Mouse (Mus musculus) embryo, embryonic 11 days (tissue): Measurements from ENCODE around the gene Psd.

Source experiments
- DNase-seq: peaks from one replicate; pipeline ENCODE4 v3.0.0-alpha.2; 2015

Gene Psd

DNA sequence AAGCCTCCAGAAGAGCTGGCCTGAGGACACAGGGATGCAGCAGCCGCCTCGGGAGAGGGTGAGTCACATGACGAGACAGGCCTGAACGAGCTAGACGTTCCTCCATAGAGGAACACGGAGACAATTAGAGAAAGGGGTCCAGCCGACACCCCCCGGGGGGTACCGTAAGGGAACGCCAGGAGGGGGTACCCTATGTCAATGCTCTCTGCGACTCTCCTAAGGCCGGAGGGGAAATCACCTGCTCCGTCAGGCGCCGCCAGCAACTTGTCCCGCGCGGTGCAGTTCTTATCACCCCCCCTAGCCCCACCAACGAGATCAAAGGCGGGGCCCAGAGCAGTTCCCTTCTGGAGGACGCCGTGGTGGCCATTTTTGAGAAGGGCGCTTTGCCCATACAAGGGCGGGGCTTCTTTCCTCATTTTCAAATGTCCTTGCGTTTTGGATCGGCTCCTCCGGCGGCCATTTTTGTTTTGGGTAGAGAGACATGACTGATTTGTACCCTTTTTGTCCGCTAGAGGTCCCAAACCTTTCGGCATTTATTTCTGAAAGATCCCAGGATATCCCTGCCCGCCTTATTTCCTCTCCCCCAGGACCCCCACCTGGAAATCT is 11.5 kb upstream of the Psd start, which contains the start of gene Cuedc2:
Gene Cuedc2 (minus strand): TSS at position 372 of the 606 bp plus-strand sequence.
- peak; percentile 96 for DNase-seq

DNA sequence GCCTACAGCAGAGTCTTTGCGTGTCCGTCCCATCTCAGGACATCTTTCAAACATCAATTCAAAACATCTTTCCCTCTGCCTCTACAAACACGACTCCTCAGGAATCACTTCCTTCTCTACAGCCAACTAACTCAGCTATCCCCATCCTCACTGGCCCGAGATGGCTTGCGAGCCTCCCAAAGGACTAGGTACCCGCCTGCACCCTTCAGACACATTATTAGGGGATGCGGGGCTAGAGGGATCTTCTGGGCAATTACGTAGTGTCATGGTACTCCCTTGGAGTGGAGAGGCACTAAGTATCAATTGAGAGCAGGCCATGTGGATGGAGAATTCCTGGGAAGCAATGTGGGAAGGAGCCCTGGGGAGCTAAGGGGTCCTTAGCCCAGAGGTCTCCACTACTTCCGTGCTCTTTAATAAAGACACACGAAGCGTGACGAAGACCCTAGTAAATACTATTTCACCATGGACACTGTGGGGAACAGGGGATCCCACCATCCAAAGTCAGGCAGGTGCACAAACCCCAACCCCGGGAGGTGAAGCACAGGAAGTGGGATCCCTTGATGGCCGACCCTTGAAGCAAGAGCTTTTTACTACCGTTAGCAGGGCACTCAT is 10.9 kb upstream of the Psd start:
- DNase-seq: no peak

DNA sequence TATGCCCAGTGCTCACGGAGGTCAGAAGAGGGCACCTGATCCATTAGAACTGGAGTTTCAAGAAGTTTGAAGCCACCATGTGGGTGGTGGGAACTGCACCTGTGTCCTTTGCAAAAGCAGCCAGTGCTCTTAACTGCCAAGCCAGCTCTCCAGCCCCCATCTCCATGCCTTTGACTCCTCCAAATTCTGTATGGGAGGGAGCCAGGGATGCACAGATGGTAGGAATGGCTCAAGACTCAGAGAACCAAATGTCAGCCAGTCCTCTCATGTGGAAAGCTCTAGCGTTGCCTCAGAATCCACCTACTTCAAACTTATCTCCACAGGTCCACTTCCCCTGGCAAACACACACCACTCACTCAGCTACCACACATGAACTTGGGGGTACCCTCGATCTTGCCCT is 7.0 kb upstream of the Psd start:
- DNase-seq: no peak

DNA sequence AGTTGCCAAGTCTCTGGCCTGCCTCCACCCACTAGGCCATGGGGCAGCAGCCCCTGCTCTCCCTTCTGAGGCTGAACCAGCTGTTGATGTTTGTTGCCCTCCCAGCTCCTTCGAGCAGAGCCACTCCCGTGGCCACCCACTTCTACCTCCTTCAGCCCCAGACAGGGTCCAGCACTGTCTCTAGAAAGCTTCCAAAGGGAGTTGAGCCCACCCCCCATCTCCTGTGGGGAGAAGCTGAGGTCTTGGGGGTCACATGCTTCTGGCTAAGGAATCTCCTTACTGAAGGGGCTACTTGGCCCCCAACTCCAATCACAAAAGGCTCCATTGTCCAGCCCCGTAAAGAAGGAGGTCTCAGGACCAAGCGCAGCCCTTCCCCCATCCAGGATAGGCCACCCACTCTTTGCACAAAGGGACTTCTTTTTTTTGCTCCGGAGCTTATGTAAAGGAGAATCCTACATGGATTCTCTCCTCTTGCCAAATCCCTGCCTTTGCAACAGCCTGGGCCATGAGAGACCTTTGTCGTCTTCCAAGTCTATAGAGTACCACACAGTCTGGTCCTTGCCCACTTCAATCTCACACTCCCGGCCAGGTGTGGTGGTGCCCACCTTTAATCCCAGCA is 5.9 kb upstream of the Psd start:
- peak; percentile 19 for DNase-seq

DNA sequence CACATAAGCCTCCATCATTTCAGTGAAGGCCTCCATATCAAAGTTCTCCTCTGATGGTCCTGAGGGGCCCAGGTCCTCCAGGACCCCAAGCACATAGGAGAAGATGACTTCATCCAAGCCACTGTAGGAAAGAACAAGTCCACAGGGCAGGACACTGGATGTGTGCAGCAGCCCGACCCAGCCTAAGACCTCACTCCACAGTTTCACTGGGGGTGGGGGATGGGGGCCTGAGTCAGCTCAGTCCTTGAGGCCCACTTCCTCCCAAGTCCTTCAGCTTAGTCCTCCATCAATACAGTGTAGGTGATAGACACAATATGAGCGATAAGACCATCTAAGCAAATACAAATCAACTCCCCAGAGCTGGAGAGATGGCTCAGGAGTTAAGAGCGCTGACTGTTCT is 5.0 kb upstream of the Psd start:
- DNase-seq: no peak

DNA sequence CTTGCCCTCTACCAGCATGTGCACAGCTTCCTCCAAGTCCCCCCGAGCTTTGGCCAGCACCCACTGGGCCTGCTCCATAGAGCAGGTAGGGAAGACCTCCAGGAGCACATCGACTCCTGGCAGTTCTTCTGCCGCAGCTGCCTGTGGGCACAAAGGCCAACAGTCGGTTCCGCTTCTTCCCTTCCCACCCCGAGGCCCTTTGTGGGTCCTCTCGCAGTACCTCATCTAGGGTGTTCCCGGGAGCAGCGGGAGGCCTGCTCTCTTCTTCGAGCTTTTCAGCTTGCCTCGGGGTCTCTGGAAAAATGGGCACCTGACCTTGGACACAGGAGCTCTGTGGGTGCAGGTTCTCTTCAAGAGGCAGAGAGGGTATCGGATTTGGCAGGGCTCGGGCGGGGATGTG is 4.4 kb upstream of the Psd start:
- no peak for DNase-seq

DNA sequence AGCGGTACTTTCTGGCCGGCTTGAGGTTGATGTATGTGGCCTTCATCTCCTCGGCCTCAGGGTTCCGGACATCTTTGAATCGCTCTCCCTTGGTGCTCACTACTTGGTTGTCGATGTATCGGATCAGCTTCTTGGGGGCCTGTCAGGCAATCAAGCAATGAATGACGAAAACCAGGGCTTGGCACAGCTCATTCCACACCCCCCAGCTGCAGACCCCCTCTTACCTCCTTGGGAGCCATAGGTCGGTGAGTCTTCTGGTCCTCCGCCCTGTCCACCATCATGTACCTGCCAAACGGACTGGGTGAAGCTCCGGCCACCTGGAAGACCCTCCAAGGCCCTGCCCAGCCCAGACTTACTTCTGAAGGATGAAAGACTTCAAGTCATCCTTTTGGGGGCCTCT is 3.7 kb upstream of the Psd start:
- DNase-seq: no peak

DNA sequence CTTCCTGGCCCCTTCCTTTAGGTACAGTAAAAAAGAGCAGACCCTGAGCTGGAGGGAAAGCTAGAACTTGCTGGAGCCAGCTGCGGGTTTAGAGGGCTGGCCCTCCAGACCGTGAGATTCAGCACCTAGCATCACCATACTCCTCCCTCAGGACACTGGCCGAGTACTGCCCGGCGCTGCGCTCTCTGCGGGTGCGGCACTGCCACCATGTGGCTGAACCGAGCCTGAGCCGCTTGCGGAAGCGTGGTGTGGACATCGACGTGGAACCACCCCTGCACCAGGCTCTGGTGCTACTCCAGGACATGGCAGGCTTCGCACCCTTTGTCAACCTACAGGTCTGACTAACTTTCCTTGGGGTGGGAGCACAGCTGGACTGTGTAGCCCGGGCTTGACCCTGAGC is 3.0 kb upstream of the Psd start:
- DNase-seq: peak; percentile 88

DNA sequence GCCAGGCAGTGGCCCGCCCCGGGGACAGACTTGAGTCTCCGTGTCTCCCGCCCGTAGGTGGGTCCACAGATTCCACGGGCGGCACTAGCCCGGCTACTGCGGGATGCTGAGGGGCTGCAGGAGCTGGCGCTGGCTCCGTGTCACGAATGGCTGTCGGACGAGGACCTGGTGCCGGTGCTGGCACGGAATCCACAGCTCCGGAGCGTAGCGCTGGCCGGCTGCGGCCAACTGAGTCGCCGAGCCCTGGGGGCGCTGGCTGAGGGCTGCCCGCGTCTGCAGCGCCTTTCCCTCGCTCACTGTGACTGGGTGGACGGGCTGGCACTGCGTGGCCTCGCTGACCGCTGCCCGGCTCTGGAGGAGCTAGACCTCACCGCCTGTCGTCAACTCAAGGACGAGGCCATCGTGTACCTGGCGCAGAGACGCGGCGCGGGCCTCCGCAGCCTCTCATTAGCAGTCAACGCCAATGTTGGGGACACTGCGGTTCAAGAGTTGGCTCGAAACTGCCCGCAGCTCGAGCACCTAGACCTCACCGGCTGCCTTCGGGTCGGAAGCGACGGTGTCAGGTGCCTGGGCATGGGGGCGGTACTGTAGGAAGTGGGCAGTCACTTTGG is 2.2 kb upstream of the Psd start:
- DNase-seq: no peak

DNA sequence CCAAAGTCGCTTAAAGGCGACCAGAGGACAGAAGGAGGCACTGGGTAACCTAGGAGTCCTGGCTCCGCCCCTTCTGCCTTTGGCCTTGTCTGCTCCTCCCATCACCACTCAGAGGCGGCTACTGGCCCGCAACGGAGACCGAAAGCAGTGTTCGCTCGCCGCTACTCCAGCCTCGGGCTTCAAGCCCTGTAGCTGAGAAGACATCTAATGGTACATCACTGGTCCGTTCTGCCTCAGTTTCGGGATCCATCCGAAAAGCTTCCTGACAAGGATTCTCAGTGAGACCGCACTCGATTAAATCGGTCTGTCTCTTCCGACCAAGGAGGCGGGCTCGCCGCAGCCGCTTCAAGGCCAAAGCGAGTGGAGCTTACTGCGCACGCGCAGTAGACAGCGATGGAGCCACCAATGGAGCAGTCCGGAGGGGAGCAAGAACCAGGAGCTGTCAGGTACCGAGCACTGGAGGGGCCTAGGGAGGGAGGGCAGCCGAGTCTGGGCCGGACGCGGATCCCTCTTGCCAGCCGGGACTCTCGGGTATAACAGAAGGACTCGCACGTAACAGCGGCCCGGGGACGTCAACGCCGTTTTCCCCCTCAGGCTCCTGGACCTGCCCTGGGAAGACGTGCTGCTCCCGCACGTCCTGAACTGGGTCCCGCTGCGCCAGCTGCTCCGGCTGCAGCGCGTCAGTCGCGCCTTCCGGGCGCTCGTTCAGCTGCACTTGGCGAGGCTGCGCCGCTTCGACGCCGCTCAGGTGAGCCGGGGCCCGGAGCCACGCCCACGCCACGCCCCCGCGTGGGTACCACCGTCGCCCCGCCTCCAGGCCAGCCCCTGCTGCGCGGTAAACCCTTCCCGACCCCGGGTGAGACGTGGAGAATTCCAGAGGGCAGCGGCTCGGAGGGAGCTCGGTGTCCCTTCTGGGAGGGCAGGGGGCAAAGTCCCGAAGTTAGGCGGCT is 1.4 kb upstream of the Psd start, which contains the start of gene Fbxl15:
Gene Fbxl15 (plus strand): TSS at position 104 of the 950 bp plus-strand sequence.
- DNase-seq: peak; percentile 96

DNA sequence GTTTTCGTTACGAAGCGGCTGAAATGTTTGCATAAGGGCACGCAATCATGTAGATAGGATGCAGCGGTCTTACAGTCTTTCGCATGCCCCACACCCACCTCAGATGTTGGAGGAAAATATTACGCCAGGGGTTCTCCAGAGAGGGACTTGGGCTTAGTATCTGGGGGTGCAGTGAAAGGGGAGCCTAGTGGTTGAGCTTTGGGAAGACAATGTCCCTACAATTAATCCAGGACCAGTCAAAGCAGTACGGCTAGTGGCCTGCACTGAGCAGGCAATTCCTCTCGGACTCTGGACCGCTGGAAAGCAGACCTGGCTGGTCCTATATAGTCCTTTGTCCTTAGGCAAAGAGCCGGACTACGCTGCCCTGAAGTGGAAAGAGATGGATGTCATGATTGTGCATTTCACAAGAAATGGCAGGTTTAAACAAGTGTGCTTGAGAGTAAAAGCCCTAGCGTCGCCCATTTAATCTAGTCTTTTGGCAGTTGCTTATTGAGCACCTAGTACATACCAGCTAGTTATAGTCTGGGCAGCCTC is 642 bp upstream of the Psd start:
- no peak for DNase-seq

DNA sequence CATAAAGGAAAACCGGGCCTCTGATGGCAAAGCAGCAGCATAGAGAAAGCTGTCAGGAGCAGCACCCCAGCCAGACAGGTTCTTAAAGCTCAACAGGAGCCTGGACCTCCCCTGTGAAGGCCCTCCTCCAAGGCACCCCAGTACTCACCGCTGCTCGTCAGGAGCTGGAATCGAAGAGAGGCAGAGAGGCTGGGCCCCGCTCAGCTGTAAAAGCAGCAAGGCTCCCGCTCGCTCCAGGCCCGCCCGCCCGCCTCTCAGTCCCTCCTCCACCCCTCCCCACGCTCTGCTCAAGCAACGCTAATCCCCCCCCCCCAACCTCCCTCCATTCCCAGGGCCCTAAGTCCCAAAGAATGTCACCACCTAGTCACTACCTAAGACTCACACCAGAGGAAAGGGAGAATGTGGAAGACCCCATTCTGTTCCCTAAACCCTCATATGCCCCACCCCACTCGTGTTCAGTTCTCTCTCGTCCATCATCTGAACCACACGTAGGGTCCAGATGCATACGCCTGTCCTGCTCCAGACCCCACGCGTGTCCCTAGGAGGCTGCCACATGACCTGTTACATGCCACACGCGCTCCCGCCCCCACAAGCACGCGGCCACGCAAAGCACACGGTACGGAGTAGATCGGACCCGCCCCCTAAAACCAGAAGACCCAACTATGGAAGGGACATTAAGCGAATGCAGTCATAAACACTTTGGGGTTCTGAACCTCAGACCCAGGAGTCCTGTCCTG is 769 bp downstream of the Psd start:
- no peak for DNase-seq

DNA sequence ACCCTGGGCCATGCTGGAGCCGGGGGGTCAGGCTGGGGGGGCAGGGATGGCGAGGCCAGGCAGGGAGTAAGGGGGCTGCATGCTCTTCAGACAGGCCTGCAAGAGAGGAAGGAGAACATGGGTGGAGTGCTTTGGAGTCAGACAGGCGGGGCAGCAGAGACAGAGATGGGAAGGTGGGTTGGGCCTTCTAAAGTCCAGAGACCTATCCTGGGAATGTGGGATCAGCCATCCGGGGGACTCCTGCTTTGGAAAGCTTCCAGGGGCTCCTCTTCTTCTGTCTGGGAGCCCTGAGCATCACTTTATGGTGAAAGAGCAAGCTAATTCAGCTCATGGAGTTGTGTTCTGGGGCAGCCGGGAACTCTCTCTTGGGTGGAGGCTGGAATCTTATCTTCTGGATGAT is 2.0 kb downstream of the Psd start:
- DNase-seq: no peak

DNA sequence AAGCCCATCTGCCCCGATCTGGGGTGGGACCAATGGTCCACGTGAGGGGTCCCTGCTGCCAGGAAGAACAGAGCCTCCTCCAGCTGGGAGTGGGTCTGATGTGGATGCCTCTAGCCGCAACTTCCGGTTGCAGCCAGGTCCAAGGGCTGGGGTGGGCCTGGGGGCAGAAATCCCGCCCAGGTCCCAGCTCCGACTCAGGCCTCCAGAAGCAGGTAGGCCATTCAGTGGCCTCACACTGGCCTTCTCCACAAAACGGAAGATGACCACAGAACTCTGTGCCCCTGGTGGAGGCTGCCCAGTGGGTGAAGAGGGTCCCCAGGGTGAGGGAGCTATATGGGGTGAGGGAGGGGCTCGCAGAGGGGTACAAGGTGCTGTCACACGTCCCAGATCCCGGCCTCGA is 2.6 kb downstream of the Psd start:
- no peak for DNase-seq

DNA sequence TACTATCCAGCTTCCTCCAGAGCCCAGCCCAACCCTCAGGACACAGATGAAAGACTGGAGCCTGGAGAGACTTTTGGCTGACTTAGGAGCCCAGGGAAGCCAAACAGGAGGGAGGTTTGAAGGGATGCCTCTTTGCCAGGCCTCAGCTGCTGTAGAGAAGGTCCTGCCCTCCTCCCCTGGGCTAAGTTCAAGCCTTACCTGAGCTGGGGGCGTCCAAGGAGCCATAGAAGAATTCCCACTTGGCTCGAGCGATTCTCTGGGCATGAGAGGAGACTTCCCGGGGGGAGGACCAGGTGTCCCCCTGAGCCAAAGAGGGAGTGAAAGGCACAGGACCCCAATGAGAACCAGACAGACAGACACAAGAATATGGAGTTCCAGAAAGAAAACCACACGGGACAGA is 3.2 kb downstream of the Psd start:
- DNase-seq: no peak

DNA sequence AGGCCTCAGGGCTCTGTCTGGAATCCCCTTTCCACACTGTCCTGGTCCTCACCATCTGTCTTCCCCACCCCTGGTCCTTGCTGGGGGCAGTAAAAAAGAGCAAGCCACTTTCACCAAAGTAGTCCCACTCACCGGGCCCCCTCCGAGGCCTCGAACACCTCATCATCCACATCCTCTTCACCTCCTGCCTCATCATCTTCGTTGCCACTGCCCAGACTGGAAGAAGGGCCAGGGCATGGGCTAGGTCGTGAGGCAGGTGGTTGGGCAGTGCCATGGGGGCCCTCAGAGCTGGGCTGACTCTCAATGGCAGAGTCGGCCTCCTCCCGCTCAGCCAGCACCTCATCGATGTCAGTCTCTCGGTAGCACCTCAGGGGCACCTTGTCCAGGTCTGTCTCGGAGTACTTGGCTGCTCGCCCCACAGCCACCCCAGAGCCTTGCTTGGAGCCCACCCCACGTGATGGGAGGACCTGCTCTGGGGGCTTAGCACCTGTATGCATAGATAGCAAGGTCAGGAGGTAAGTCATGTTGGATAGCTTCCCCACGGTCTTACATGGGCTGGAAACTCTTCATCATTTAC is 3.9 kb downstream of the Psd start:
- DNase-seq: no peak

DNA sequence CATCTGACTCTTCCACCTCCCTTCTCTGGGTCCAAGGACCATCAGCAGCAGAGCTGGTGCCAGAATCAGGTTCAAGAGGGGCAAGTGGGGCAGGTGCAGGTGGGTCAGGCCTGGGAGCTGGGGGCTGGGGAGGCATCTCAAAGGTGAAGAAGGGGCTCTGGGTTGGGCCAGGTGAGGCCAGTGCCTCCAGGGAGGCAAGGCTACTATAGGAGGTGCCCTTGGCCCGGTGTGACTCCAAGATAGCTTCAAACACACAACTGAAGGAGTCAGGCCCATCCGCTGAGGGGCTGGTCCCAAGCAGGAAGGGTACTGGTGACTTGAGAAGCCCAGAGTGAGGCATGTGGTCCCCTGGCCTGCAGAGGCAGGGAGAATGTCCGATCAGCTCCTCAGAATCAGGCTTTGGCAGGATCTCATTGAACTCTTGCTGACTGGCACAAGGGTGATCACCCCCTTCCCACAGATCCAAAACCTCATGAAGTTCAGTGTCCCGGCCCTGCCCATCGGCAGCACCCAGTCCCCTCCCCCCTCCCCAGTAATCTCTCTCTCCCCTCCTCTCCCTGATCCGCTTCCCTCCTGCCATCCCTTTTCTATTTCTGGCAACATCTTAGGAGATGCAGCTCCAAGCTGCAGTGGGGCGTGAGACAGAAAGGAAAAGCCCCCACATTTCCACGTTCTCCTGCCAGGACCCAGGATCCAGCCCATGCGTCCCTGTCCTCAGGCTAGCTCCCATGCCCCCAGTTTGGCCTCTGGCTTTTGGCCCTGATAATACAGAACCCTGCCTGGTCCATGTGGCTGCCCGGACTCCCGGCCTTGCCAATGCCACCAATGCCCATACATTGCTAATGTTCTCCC is 4.6 kb downstream of the Psd start:
- DNase-seq: no peak

DNA sequence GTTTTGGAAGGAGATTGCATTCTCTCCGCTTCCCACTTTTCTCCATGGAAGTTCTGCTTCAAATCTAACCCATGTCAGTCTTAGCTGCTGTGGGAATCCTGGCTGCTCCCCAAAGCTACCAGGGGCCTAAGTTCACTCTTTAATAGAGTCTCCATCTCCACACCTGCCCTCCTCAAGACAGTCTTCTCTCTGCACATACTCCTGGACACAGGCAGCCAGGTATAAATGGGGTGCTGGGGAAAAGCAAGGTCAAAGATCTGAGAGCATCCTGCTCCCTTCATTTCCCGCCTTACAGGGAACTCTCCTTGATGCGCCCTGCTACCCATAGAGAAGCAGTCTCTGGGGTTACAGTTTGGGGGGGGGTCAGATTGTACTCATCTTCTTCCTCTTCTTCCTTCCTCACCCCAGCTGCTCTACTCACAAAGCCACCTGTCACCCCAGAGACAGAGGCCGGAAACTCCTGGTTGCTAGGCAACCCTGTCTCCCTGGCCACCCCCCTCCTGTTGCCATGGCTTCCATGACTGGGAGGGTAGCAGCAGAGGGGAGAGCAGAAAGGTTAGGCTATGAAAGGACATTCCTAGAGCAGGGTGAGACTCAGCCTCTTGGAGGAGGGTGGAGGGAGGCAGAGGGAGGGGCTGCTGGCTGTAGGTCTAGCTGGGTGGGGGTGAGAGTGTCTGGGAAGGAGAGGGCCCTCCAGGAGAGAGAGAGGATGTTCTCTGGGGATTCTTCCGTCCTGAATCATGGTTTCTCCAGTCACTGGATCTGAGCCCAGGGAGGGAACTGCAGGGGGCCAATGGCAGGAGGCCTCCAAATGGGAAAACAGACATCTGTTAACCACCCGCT is 5.6 kb downstream of the Psd start:
- DNase-seq: peak; percentile 77

DNA sequence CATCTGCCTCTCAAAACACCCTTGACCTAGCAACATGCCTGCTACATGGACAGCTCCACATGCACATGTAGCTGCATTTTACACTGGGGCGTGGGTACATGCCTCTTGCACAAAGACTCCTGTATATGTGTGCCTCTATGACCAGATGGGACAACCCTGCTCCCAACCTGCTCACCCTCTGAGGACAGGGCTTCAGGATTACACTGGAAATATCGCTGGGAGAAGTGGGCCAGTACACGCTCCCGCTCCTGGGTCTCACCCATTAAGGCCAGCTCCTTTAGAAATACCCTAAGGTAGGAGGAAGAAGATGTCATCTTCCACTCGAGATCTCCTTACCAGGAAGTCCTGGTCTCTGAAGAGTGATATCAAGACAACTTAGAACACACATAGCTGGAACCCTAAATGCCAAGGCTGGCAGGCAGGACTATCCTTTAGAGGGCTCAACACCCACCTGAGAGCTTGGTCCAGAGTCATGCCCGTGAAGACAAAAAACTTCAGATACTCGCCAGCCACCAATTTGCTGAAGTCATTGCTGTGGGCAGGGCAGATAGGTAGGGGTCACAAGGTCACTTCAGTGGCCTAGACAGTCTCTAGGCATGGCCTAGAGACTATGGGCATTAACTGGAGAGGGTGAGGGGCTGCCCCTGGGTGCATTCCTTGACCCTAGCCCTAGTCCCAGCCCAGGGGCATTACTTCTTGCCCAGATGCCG is 6.7 kb downstream of the Psd start:
- no peak for DNase-seq
